Mouse (Mus musculus): ENCODE results near the gene Prkra.

- no peak for TF ChIP-seq EP300 (IDR thresholded peaks at IDR 0.05; ENCODE audit: insufficient read depth, low read depth, low read length)
- TF ChIP-seq CTCF (IDR thresholded peaks at IDR 0.05) = no peak
Observed at GRCm38 (mm10) chr2:76621724-76622123, 26.1 kb downstream of the Prkra start.

Measured in heart, adult 2 months (tissue).